Mouse (Mus musculus): Measurements from ENCODE around the gene Fzd5.

The Fzd5 gene

DNA sequence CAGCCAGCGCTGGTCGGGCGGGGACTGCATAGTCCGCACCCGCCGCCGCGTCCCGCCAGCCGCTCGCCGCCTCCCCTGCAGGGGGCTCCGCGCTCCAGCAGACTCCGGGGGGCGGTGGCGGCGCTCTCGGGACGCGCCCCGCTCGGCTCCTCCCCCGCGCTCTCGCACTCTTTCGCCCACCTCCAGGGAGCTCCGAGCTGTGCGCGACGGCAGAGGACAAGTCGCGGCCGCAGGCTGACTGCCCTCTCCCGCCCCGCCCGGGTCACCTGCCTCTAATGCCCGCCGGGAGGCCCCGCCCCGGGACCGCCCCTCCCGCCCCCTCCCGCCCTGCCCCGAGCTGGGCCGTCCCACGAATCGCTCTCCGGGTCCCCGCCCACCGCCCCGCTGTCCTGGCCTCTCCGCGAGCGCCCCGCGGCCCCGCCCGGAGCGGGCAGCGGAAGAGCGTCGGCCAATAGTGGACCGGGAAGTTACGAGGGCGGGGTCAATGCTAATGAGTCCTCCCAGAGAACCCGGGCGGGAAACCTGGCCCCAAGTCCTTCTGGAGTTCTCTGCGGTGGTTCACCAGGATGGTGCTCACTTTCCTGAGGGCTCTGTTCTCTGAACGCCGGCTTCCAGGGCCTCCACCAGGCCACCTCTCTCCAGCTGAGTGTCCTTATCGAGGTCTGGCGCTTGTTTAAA lies at the start of gene Fzd5:
Gene Fzd5, minus strand, starts transcription at position 250 of the 678 bp plus-strand sequence.
- peak; percentile 78 for DNase-seq (ENCODE audit: low spot score)

DNA sequence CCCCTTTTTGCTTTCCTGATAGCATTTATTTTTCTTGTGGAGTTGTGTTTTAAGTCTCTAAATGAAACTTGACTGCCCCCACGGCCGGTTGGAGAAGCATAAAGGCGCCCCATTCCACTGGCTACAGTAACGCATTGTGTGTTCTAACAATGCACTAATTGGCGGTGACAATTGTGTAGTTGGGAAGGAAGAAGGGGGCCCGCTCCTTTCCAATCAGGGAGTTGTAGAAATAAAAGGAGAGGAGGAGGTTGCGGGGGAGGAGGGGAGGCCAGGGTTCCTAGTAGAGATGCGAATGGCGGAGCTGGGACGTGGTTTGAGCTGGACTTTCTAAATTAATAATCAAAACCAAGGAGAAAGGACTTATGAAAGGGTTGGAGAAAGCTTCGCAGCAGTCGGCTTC lies 42.3 kb upstream of the Fzd5 start:
- DNase-seq (ENCODE audit: low spot score) = no peak

DNA sequence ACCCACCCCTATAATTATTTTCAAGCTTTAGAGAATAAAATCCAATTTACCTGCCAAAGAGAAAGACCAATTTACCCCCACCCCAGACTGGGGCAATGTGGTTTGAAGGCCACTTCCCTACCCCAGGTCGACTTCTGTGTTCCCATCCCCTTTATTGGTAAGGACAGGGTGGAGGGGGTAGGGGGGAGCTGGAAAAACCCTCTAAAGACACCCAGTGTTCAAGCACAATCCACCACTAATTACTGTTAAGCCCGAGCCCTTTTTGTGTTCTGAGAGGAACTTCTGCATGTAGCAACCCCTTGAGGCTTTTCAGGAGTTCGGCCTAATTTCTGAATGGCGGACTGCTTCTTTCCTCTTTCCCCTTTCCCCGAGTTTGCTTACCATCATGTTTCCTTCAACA lies 41.9 kb upstream of the Fzd5 start:
- no peak for DNase-seq (ENCODE audit: low spot score)

DNA sequence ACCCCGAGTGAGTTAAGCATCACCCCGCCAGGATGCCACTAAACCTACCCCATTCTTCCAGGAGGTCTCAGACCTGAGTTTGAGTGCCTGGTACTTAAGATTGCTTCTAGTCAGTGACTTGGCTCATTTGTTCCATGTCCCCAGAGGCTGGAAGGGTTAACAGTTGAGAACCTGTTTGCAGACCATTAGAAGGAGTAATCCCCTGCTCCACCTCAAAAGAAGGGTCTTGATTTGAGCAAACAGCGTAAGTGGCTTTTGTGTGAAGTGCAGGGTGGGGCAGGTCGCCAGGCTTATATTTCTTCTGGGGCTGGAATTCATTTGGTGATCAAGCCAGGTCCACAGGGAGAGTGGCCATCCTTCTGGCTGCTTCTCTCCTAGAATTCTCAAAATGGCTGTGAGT lies 35.8 kb upstream of the Fzd5 start:
- DNase-seq (ENCODE audit: low spot score) = no peak

DNA sequence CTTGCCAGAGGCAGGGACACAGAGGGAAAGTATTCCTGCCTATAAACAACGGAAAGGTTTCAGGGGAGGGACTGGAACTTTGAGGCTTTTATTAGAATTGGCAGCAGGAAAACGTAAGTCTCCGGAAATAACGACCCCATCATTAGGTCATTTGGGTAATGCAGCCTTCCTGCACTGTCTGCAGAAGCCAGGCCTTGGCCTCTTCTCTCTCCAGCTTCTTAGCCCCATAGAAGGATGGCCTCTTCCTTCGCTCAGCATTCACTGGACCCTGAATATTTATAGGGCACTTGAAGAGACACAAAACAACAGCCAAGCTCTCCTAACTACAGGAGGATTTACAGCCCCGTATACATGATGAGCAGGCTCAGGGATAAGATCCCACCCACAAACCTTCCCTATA lies 32.6 kb upstream of the Fzd5 start:
- DNase-seq (ENCODE audit: low spot score) = no peak

DNA sequence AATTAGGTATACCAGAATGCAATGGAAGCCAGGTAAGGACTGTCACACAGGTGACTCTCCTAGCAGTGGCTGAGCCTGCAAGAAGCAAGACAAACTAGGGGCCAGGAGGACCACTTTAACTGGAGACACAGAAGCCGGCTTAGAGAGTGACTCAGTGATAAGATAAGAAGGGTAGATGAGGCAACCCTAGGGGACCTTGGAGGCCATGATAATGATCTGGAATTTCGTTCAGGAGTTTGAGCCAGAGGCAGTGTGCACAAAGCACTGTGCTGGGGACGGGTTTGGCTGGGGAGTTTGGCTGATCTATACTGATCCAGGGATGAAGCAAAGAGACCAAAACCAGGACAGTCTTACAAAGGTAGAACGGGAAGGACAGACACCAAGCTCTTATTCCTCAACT lies 24.1 kb upstream of the Fzd5 start:
- DNase-seq (ENCODE audit: low spot score) = no peak

DNA sequence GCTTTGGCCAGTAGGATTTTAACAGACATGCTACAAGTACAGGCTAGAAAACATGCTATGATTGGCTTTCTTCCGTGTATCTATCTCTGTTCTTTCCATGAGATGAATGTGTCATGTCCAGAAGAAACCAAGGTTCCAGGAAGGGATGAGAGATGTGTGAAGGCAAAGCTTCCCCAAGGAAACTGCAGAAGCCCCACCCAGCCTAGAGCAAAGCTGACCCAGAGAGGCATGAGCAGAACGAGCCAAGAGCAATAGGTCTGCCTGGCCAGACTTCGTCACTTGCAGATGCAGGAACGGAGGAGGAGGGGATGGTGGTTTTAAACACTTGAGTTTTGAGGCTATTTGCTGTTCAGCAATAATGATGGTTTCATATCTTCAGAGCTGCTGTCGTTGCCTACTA lies 20.2 kb upstream of the Fzd5 start:
- no peak for DNase-seq (ENCODE audit: low spot score)

DNA sequence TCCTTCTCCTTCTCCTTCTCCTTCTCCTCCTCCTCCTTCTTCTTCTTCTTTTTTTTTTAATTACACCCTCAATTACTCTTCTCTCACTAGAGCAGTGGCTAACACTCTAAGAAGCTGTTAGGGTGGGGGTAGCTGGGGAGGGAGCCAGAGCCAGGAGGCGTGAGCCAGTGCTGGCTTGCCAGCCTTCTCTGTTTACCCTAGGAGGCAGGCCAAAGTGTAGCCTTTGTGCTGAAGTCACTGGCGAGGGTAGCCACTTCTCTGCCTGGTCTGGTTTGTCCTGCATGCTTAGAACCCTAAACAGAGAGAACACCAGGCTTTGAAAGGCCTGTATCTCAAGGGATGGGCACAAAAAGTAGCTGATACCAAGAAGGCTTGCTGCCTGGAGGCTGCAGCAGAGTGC lies 19.7 kb upstream of the Fzd5 start:
- DNase-seq (ENCODE audit: low spot score) = no peak

DNA sequence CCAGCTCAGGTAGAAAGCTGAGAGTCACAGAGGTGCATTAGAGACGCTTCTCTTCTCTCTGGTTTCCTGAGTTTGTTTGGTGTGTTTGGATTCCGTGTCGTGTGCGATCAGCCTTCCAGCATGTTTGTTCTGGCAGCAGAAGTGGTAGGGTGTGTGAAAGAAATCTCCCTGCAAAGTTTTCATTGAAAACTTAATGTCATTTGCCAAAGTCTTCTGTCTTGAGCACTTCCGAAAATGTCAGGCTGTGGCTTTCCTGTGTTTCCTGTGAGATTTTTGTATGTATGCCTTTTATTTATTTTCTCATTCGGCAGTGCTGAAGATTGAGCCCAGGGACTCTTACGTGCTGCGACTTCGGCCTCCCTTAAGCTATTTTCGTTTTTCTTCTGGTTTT lies 19.1 kb upstream of the Fzd5 start:
- no peak for DNase-seq (ENCODE audit: low spot score)

DNA sequence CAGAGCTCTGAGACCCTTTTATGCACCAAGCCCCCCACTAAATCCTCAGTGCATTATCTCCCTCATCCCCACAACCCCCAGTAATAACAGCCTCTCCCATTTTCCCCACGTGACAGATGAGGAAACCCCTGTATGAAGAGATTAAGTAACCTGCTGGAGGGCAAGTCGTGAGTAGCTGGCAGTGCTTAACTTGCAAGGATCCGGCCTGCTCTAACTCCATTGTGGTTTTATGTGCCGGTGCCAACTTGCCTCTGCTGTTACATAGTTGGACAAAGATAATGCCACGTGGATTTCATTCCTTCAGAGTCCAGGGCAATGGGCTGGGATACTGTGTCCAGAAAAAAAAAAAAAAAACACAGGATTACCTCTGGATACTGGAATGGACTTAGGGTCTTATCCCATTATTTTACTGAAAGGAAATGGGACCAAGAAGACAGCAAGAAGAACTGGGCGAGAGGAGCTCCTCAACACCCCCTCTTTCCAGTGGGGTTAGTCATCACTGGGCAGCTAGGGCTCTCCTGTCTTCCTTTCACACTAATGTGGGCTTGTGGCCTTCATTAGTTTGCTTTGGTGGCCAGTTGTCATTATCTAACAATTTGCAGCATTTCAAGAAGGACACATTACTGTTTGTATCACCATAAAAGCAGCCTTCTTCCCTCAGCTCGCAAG lies 18.6 kb upstream of the Fzd5 start:
- no peak for DNase-seq (ENCODE audit: low spot score)

DNA sequence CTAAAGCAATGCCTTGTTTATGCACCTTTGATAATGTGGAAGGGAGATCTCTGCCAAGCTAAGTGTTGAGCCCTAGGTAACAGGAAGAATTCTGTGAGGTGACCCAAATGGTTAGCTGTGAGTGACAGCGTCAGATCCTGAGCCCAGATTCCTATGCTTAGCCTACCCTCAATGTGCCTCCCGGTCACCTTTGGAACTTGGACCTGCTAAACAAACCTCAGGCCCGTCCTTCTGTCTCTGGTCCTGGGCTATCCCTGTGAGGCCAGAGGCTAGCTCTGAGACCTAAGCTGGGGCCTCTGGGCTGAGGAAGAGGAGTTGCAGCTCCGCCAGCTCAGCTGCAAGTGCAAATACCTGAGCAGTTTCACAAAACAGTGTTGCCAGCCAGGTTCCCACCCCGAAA lies 17.1 kb upstream of the Fzd5 start:
- no peak for DNase-seq (ENCODE audit: low spot score)

DNA sequence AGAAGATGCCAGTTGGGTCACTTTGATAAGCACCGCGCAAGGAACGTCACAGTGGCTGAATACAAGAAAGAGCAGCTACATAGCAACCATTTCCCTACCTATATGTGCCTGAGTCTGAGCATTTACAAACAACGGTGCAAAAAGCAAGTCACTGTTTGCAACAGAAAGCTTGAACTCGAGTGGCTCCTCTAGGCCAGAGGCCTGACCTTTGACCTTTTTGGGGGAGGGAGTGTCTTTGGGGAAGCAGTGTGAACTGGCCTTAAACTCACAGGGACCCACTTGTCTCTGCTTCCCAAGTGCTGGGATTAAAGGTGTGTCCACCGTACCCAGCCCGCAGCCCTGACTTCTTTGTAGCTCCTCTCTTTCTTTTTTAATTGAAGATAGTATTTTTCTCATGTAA lies 16.1 kb upstream of the Fzd5 start:
- DNase-seq (ENCODE audit: low spot score) = no peak

DNA sequence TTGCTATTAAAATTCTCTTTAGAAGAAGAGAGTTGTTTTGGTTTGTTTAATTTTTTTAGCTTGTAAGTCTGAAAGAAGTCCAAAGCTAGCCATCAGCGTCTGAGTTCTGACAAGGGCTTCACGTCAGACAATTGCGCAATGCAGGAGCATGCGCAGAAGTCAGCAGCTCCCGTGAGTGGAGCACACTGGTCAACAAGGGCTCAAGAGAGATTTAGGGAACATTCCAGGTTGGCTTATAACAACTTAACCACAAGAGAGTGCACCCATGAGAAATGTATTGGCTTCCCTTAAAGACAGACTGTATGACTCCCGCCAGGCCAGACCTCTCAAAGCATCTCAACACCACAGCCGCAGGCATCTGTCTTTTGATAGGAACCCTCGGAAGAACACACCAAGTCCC lies 15.6 kb upstream of the Fzd5 start:
- no peak for DNase-seq (ENCODE audit: low spot score)

DNA sequence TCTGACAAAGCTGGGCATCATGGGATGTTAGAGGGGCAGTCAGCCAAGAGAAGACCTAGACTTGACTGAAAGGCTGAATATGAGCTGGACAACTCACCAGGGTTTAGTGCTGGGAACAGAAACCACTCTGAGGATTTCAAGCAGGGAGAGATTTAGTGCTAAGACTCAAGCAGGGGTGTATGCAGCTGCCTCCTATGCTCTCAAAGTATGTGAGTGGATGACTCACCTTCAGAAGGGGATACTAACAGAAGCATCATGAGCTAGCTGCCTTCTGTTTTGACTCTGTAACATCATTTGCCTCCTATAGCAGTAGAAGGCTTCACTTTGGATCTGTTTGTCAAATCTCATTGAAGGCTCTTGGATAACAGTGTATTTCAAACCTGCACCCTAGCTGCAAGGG lies 7.1 kb upstream of the Fzd5 start:
- no peak for DNase-seq (ENCODE audit: low spot score)

DNA sequence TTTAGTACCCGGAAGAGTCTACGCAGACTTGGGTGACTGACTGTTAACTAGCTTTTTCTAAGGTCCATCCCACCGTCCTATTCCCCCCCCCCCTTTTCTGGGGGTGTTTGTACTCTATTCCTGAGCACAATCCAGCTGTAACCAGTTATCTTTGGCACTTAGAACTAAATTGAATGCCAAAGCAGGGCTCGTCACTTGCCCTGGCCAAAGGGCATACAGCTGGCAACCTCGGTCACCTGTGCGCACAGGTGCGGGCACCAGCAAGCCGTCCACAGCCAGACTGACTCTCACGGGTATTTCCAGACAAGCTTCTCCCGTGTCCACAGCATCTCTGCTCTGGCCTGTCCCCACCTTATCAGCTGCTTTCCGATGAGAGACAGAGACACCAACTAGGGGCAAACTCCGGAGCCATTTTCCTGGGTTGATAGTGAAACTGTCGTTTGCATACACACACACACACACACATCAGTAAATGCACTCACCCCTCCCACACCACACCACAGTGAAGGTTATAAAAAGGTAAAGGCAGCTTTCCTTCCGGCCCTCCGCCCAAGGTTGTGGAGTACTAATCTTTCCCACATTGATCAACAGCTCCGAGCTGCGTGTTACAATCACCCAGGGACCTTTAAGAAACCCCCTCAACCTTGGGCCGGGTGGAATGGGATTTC lies 5.3 kb upstream of the Fzd5 start:
- no peak for DNase-seq (ENCODE audit: low spot score)

DNA sequence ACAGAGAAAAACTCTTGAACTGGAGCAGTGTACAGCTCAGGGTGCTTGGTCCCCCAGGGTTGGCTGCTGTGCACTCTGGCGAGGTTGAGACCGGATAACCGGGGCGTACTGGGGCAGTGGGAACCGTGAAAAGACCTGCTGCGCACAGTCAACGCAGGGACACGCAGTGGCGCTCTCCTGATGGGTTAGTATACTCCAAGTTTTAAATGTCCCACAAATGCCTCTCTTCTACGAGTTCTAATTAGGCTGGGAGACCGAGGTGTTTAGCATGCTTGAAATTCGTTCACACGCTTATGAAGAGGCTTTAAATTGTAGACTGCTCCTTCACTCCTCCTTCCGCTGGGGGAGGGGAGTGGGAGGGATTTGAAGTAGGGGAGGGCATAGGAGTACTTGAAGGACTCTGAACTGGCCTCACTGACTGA lies 1.1 kb upstream of the Fzd5 start:
- DNase-seq (ENCODE audit: low spot score) = no peak

DNA sequence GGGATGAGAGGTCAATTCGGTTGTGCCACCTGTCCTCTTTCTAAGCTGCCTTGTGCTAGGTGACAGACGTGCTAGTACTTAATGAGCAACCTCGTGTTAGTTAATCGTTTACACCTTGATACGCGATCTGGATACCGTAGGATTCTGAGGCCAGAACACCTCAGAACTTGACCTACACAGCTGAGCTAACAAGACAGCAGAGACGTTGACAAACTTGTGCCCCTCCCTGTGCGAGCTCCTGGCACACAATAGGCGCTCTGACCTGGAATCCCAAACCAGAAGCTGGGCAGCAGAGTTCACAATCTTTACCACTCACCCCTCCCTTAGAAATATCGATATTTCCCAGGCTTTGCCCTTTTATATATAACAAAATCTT lies 617 bp upstream of the Fzd5 start:
- no peak for DNase-seq (ENCODE audit: low spot score)

DNA sequence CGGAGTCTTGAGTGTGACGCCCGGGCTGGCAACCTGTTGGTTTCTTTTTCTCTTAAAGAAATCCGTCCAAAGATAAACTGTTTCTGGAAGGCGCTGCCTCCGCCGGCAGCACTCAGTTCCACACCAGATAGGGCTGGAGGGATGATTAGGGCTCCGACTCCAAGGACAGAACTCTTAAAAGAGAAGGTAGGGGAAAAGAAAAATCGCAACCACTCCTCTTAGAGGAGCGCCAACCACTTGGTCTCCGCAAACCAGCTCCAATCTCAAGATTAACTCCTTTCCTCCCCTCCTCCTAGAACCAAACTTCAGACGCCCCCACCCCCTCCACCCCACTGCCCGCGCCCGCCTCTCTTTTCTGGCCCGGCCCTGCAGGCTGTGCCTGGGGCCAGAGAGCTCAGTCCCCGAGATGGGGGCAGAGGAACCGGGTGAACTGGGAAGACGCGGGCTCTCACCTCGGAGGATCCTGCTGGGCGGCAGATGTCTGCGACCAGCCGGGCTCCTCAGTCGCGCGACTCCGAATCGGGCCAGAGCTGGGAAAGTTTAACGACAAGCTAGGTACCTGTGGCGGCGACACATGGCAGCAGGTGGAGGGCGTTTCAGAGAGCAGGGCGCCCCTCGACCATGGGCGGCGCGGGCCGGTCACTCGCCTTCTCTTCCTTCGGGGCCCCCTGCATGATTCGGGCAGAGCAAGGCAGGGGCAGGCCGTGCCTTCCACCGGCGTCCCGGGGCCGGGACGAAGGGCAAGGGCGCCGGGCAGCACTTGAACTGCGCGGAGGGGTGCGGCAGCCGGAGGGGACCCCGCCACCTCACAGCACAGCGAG lies 660 bp downstream of the Fzd5 start:
- no peak for DNase-seq (ENCODE audit: low spot score)

DNA sequence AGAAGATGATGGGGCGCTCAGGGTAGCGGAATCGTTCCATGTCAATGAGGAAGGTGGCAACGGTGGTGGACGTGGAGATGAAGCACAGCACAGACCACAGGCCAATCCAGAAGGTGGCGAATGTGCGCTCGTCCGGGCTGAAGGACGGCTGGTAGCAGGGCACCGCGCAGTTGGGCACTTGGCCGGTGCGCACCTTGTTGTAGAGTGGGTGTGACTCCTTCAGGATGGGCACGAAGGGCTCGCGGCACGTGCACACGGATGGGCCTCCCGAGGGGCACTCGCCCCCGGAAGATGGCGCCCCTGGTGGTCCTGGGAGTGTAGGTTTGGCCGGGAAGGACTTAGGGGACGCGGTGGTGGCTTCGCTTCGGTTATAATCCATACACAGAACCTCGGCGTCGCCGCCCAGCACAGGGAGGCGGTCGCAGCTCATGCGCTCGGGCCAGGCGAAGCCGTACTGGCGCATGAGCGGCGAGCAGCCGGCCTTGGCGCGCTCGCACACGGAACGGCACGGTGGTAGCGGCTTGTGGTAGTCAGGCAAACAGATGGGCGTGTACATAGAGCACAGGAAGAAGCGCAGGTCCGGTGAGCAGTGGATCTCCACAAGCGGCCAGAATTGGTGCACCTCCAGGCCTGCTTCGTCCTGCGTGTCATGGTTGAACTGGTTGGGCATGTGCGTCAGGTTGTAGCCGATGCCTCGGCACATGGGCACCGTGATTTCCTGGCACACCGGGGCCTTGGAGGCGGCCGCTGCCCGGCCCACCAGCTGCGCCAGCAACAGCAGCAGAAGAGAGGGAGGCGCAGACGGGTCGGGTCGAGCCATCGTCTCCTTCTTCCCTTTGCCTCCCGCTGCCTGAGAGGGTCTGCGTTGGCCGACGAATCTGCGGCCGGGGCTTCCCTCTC lies 1.5 kb downstream of the Fzd5 start:
- DNase-seq (ENCODE audit: low spot score) = peak; percentile 21

DNA sequence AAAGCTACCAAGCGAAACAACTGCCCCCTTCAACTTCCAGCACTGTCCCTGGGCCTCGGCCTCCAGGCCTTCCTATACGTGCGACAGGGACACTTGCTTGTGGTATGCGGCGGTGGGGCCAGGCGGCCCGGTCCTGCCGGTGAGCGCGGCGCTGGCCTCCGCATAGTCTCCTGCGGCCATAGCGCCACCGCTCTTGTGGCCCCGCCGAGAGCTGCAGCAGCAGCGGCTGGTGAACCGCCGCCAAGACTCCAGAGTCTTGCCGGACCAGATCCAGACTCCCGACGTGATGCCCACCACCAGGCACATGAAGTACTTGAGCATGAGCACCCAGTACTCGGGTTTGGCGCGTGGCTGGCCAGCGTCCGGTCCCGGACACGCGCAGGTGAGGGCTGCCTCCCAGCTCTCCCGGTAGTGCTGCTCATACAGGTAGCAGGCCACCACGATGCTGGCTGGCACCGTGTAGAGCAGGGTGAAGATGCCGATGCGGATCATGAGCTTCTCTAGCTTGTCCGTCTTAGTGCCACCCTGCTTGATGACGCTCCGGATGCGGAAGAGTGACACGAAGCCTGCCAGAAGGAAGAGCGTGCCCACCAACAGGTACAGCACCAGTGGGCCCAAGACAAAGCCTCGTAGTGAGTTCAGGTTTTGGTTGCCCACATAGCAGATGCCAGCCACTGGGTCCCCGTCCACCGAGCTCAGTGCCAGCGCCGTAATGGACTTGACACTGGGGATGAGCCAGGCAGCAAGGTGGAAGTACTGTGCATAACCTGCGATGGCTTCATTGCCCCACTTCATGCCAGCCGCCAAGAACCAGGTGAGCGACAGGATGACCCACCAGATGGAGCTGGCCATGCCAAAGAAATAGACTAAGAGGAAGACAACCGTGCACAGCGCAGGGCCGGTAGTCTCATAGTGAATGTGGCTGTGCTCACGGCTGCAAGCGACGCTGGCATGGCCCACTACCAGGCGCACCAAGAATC lies 2.5 kb downstream of the Fzd5 start:
- DNase-seq (ENCODE audit: low spot score) = no peak
